In the genomic region with DNA sequence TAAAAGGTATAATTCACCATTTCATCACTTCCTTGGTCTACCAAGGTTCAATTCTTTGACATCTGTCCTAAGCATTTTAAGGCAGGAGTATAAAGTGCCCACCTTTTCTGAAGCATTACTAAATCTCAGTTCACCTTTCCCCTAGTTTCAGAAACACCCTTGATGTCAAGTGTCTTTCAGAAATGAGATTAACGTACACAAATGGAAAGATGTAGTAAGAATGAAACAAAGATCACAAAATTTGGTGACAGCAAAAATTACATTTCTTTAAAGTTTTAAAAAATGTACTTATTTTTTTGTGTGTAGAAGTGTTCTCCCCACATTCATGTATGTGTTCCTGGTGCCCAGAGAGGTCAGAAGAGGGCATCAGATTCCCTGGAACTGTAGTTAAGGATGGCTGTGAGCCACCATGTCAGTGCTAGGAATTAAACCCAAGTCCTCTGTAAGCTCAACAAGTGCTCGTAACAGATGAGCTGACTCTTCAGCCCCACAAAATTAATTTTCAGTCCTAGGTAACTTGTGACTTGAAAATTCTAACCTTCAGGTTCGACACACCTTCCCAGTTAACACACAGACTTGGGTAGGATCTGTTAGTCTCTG, we compare ENCODE assay signal across 26 mouse cellular contexts. TPM values are rescaled to one million over a fixed set of nuclear protein-coding genes. Genes with fewer than 3 reads are reported as not detected.
DNase-seq lines count a peak whose midpoint lies in the region; ATAC-seq and TF ChIP-seq lines count a peak whose summit lies in the region.
"Had no signal": no experiment of that assay in that cellular context is flagged by ENCODE, and none has a peak within 500 bp of the region (broad histone marks: within the 10 kb centered on the region; RNA-seq: fewer than 3 reads in every experiment).

No protein-coding gene starts in this region.

- 47% methylated on average over 3 of the region's 3 CpGs for WGBS in liver, adult 2 months
- 89% methylated on average over 3 of the region's 3 CpGs for WGBS in liver, embryonic 11.5 days
- WGBS in midbrain, embryonic 14.5 days, result 92% methylated on average over 3 of the region's 3 CpGs
- WGBS in midbrain, embryonic 11.5 days, result 94% methylated on average over 3 of the region's 3 CpGs
- 84% methylated on average over 3 of the region's 3 CpGs for WGBS in hindbrain, postnatal 0 days
- 89% methylated on average over 3 of the region's 3 CpGs for WGBS in neural tube, embryonic 14.5 days

- H3K9me3 ChIP-seq in liver, embryonic 11.5 days (ENCODE audit: control insufficient read depth, low read length), result no peaks in the 10 kb centered on the region
- H3K9me3 ChIP-seq in midbrain, embryonic 14.5 days (ENCODE audit: control insufficient read depth, low read length), result no peaks in the 10 kb centered on the region
- H3K9me3 ChIP-seq in midbrain, embryonic 11.5 days (ENCODE audit: control insufficient read depth, low read length), result no peaks in the 10 kb centered on the region
- no peaks in the 10 kb centered on the region for H3K9me3 ChIP-seq in hindbrain, postnatal 0 days (ENCODE audit: low read length)
- no peaks in the 10 kb centered on the region for H3K9me3 ChIP-seq in neural tube, embryonic 14.5 days (ENCODE audit: control insufficient read depth, low read length)
- H3K9me3 ChIP-seq: embryonic facial prominence, embryonic 12.5 days; G1E; heart, embryonic 10.5 days; kidney, embryonic 15.5 days; liver, embryonic 15.5 days; lung, embryonic 15.5 days had no signal

- no peak for ATAC-seq in liver, embryonic 11.5 days (replicated peaks; ENCODE audit: low FRiP score)
- no peak for ATAC-seq in midbrain, embryonic 14.5 days (ENCODE audit: low FRiP score, low TSS enrichment)
- ATAC-seq in midbrain, embryonic 11.5 days (ENCODE audit: low FRiP score), result no peak
- ATAC-seq in hindbrain, postnatal 0 days, result no peak
- ATAC-seq in neural tube, embryonic 14.5 days (ENCODE audit: low read depth), result no peak
- ATAC-seq: forebrain, embryonic 14.5 days; inflammation-experienced regulatory T-cells, adult 6 months had no signal

- peak; percentile 56 for DNase-seq in liver, adult 2 months (ENCODE audit: extremely low read depth, low read depth, low spot score)
- no peak for DNase-seq in liver, embryonic 11.5 days (ENCODE audit: low spot score)
- no peak for DNase-seq in midbrain, embryonic 14.5 days
- no peak for DNase-seq in midbrain, embryonic 11.5 days (ENCODE audit: low spot score, missing footprints)
- no peak for DNase-seq in hindbrain, postnatal 0 days (ENCODE audit: low spot score)
- no peak for DNase-seq in left cerebral cortex, adult 18-20 months (ENCODE audit: low spot score in 2 of 2)
- DNase-seq: adrenal gland, adult 8-10 months; B cell, adult 2 months; cerebellum, adult 9-10 months; cerebellum, postnatal 36 days; gastrocnemius, postnatal 14 days; heart, postnatal 36 days; kidney, adult 11 months; kidney, postnatal 25 days; lung, postnatal 4 days; thymus, adult 2 months; thymus, postnatal 36 days had no signal

- H3K36me3 ChIP-seq in liver, adult 2 months (ENCODE audit: control insufficient read depth, insufficient read depth, low read length), result no peaks in the 10 kb centered on the region
- no peaks in the 10 kb centered on the region for H3K36me3 ChIP-seq in liver, embryonic 11.5 days (ENCODE audit: control insufficient read depth, insufficient read depth, low read length)
- H3K36me3 ChIP-seq in midbrain, embryonic 14.5 days (ENCODE audit: control insufficient read depth, insufficient read depth, low read length), result no peaks in the 10 kb centered on the region
- H3K36me3 ChIP-seq in midbrain, embryonic 11.5 days (ENCODE audit: control insufficient read depth, insufficient read depth, low read length), result no peaks in the 10 kb centered on the region
- no peaks in the 10 kb centered on the region for H3K36me3 ChIP-seq in hindbrain, postnatal 0 days (ENCODE audit: insufficient read depth, low read length)
- no peaks in the 10 kb centered on the region for H3K36me3 ChIP-seq in neural tube, embryonic 14.5 days (ENCODE audit: control insufficient read depth, insufficient read depth, low read length)
- H3K36me3 ChIP-seq: embryonic facial prominence, embryonic 12.5 days; heart, embryonic 10.5 days; kidney, embryonic 15.5 days; liver, embryonic 15.5 days; lung, embryonic 15.5 days had no signal

- no peaks in the 10 kb centered on the region for H3K27me3 ChIP-seq in liver, adult 2 months (ENCODE audit: control insufficient read depth, insufficient read depth, low read length)
- no peaks in the 10 kb centered on the region for H3K27me3 ChIP-seq in liver, embryonic 11.5 days (replicated peaks; ENCODE audit: control insufficient read depth, insufficient read depth, low read length)
- no peaks in the 10 kb centered on the region for H3K27me3 ChIP-seq in midbrain, embryonic 14.5 days (ENCODE audit: control insufficient read depth, insufficient read depth, low read length)
- H3K27me3 ChIP-seq in midbrain, embryonic 11.5 days (ENCODE audit: control insufficient read depth, insufficient read depth, low read length), result no peaks in the 10 kb centered on the region
- H3K27me3 ChIP-seq in hindbrain, postnatal 0 days (ENCODE audit: insufficient read depth, low read length), result no peaks in the 10 kb centered on the region
- H3K27me3 ChIP-seq in neural tube, embryonic 14.5 days (ENCODE audit: control insufficient read depth, insufficient read depth, low read length), result no peaks in the 10 kb centered on the region
- H3K27me3 ChIP-seq: embryonic facial prominence, embryonic 12.5 days; kidney, embryonic 15.5 days; liver, embryonic 15.5 days; lung, embryonic 15.5 days had no signal

- peaks cover 37% of the 10 kb centered on the region for H3K4me1 ChIP-seq in liver, adult 2 months (ENCODE audit: control insufficient read depth, insufficient read depth, low read length)
- peaks cover 24% of the 10 kb centered on the region for H3K4me1 ChIP-seq in liver, embryonic 11.5 days (replicated peaks; ENCODE audit: control insufficient read depth, insufficient read depth, low read length)
- peaks cover 25% of the 10 kb centered on the region for H3K4me1 ChIP-seq in midbrain, embryonic 14.5 days (ENCODE audit: control insufficient read depth, insufficient read depth, low read length)
- peaks cover 17% of the 10 kb centered on the region for H3K4me1 ChIP-seq in midbrain, embryonic 11.5 days (ENCODE audit: control insufficient read depth, insufficient read depth, low read length)
- H3K4me1 ChIP-seq in hindbrain, postnatal 0 days (ENCODE audit: insufficient read depth, low read length), result peaks cover 11% of the 10 kb centered on the region; the same call in 1 of the 2 replicates
- H3K4me1 ChIP-seq in neural tube, embryonic 14.5 days (ENCODE audit: control insufficient read depth, insufficient read depth, low read length), result peaks cover 22% of the 10 kb centered on the region

- H3K4me2 ChIP-seq in liver, embryonic 11.5 days, result no peak overlapping the region
- peak overlapping the region; percentile 85; the same call in 1 of the 2 replicates for H3K4me2 ChIP-seq in midbrain, embryonic 14.5 days (ENCODE audit: low read length)
- no peak overlapping the region for H3K4me2 ChIP-seq in midbrain, embryonic 11.5 days
- 0 out of 2 replicates have a peak overlapping the region, but pooled peaks have one; percentile 84 for H3K4me2 ChIP-seq in hindbrain, postnatal 0 days (ENCODE audit: low read depth, low read length)
- H3K4me2 ChIP-seq in neural tube, embryonic 14.5 days (ENCODE audit: low read depth, low read length), result peak overlapping the region; percentile 85; the same call in 1 of the 2 replicates
- H3K4me2 ChIP-seq: liver, embryonic 15.5 days had no signal

- no peak overlapping the region for H3K9ac ChIP-seq in liver, adult 2 months (ENCODE audit: low read depth, low read length)
- H3K9ac ChIP-seq in liver, embryonic 11.5 days (ENCODE audit: low read depth, low read length), result no peak overlapping the region
- no peak overlapping the region for H3K9ac ChIP-seq in midbrain, embryonic 14.5 days (replicated peaks; ENCODE audit: low read length)
- H3K9ac ChIP-seq in midbrain, embryonic 11.5 days (ENCODE audit: low read length), result no peak overlapping the region
- no peak overlapping the region for H3K9ac ChIP-seq in hindbrain, postnatal 0 days (replicated peaks; ENCODE audit: low read length)
- no peak overlapping the region for H3K9ac ChIP-seq in neural tube, embryonic 14.5 days (replicated peaks; ENCODE audit: low read depth, low read length)
- H3K9ac ChIP-seq: embryonic facial prominence, embryonic 12.5 days; kidney, embryonic 15.5 days; liver, embryonic 15.5 days; lung, embryonic 15.5 days had no signal

- no peak for TF ChIP-seq CTCF in liver, adult 2 months (IDR thresholded peaks at IDR 0.05; ENCODE audit: low read depth, low read length)
- no peak for TF ChIP-seq CTCF in hindbrain, postnatal 0 days (IDR thresholded peaks at IDR 0.05; ENCODE audit: low read depth)

- no peak overlapping the region for H3K27ac ChIP-seq in liver, adult 2 months (replicated peaks; ENCODE audit: insufficient read depth, low read depth, low read length)
- H3K27ac ChIP-seq in liver, embryonic 11.5 days (ENCODE audit: low read depth, low read length), result no peak overlapping the region
- H3K27ac ChIP-seq in midbrain, embryonic 14.5 days (replicated peaks; ENCODE audit: low read depth, low read length), result no peak overlapping the region
- H3K27ac ChIP-seq in midbrain, embryonic 11.5 days (ENCODE audit: low read depth, low read length), result no peak overlapping the region
- H3K27ac ChIP-seq in hindbrain, postnatal 0 days, result no peak overlapping the region
- H3K27ac ChIP-seq in neural tube, embryonic 14.5 days (ENCODE audit: low read depth, low read length), result no peak overlapping the region
- H3K27ac ChIP-seq: embryonic facial prominence, embryonic 12.5 days; heart, embryonic 10.5 days; kidney, embryonic 15.5 days; liver, embryonic 15.5 days; lung, embryonic 15.5 days had no signal

- H3K4me3 ChIP-seq in liver, adult 2 months (ENCODE audit: insufficient read depth, low read depth, low read length), result no peak overlapping the region
- H3K4me3 ChIP-seq in liver, embryonic 11.5 days (ENCODE audit: low read depth, low read length), result no peak overlapping the region
- no peak overlapping the region for H3K4me3 ChIP-seq in midbrain, embryonic 14.5 days (replicated peaks; ENCODE audit: low read depth, low read length)
- no peak overlapping the region for H3K4me3 ChIP-seq in midbrain, embryonic 11.5 days (ENCODE audit: low read depth, low read length)
- no peak overlapping the region for H3K4me3 ChIP-seq in hindbrain, postnatal 0 days (ENCODE audit: low read length)
- no peak overlapping the region for H3K4me3 ChIP-seq in neural tube, embryonic 14.5 days (ENCODE audit: low read depth, low read length)
- H3K4me3 ChIP-seq: embryonic facial prominence, embryonic 12.5 days; heart, embryonic 10.5 days; kidney, embryonic 15.5 days; liver, embryonic 15.5 days; lung, embryonic 15.5 days had no signal

- no peak for TF ChIP-seq POLR2A in liver, adult 2 months (IDR thresholded peaks at IDR 0.05; ENCODE audit: extremely low read depth, insufficient read depth, low read length)

- peaks cover 50% of the 10 kb centered on the region for H3K79me2 ChIP-seq in liver, adult 2 months (ENCODE audit: control insufficient read depth, insufficient read depth, low read length)

RNA-seq across cellular contexts. Expression of gene Ranbp9, which starts 3.9 kb away (rescaled TPM):
- 27.8 and 32.8 TPM in 2 replicates for total RNA-seq in liver, adult 2 months (2014; rRNA removed)
- polyA plus RNA-seq in liver, adult 2 months (2012; rRNA removed), result 10.6 and 17.8 TPM in 2 replicates
- 6.3 and 7.1 TPM in 2 replicates for polyA plus RNA-seq in liver, embryonic 11.5 days (2014; fragmentation: Nextera tagmentation; extraction: Ambion mirVana)
- polyA plus RNA-seq in midbrain, embryonic 14.5 days (2014; fragmentation: Nextera tagmentation; extraction: Ambion mirVana), result 19.6 and 22.7 TPM in 2 replicates
- 10.9 and 15.9 TPM in 2 replicates for polyA plus RNA-seq in midbrain, embryonic 11.5 days (2014; fragmentation: Nextera tagmentation; extraction: Ambion mirVana)
- 52.7 and 67.1 TPM in 2 replicates for total RNA-seq in hindbrain, postnatal 0 days (2014; rRNA removed)
- polyA plus RNA-seq in hindbrain, postnatal 0 days (2015; fragmentation: Nextera tagmentation; extraction: Ambion mirVana), result 9.6 and 11.0 TPM in 2 replicates
- 18.1 and 19.2 TPM in 2 replicates for polyA plus RNA-seq in neural tube, embryonic 14.5 days (2014; fragmentation: Nextera tagmentation; extraction: Ambion mirVana)
- 100 to 1,000 TPM; 102 to 105 TPM for total RNA-seq in left cerebral cortex, adult 18-20 months (2021)

Comparison
In these comparisons a context has a peak if more than half of its experiments do, and no peak if none do; other contexts are left out.
1. H3K4me2 ChIP-seq: peak in midbrain, embryonic 14.5 days (single experiment), hindbrain, postnatal 0 days (single experiment) and neural tube, embryonic 14.5 days (single experiment); none in liver, embryonic 11.5 days (single experiment) and midbrain, embryonic 11.5 days (single experiment).